Mouse (Mus musculus) G1E (cell line): ENCODE measurements around the gene Rad51d. TPM values are rescaled to one million over a fixed set of nuclear protein-coding genes. Genes with fewer than 3 reads are reported as not detected.

Experiments
- ATAC-seq: 2 replicates; pipeline ENCODE4 v1.8.0; 2016; ENCODE audit warnings: mild to moderate bottlenecking; ENCODE audit not compliant: insufficient number of reproducible peaks, poor library complexity, low FRiP score, severe bottlenecking; ENCODE audit errors: extremely low read depth
- DNase-seq: peaks from one replicate; pipeline ENCODE4 v3.0.0; 2012; ENCODE audit warnings: low spot score
- H3K27me3 ChIP-seq: 2 replicates; pipeline ENCODE4 v1.6.1; 2012; ENCODE audit warnings: mild to moderate bottlenecking, low read length, inconsistent platforms; ENCODE audit not compliant: insufficient read depth
- H3K36me3 ChIP-seq: replicated peaks from 2 replicates; pipeline ENCODE3; 2012; ENCODE audit warnings: mild to moderate bottlenecking, inconsistent platforms
- H3K4me1 ChIP-seq: 2 replicates; pipeline ENCODE4 v1.6.1; 2012; ENCODE audit warnings: low read depth, low read length, inconsistent platforms, mixed read lengths; ENCODE audit not compliant: insufficient read depth
- H3K4me3 ChIP-seq: 2 replicates; pipeline ENCODE4 v1.5.1; 2012; ENCODE audit warnings: low read depth, mild to moderate bottlenecking, inconsistent platforms, low read length, moderate library complexity, mixed read lengths
- H3K9me3 ChIP-seq: replicated peaks from 2 replicates; pipeline ENCODE4 v1.6.1; 2012; ENCODE audit warnings: inconsistent platforms
- CTCF ChIP-seq: IDR thresholded peaks from 2 replicates; pipeline ENCODE4 v1.5.1; 2012; ENCODE audit warnings: low read depth, low read length, inconsistent platforms, mixed read lengths
- GATA1 ChIP-seq: IDR thresholded peaks from 2 replicates; pipeline ENCODE4 v1.6.1; 2012; ENCODE audit warnings: borderline replicate concordance, low read length, inconsistent platforms, mixed read lengths
- GATA2 ChIP-seq: IDR thresholded peaks from 2 replicates; pipeline ENCODE4 v1.6.1; 2012; ENCODE audit warnings: low read depth, low read length, inconsistent platforms, borderline replicate concordance
- POLR2AphosphoS5 ChIP-seq: IDR thresholded peaks from 2 replicates; pipeline ENCODE4 v1.6.1; 2012; ENCODE audit warnings: low read depth, low read length, inconsistent platforms; ENCODE audit not compliant: insufficient replicate concordance
- TAL1 ChIP-seq: conservative IDR thresholded peaks from 2 replicates; pipeline ENCODE4 v1.6.1; 2012; ENCODE audit warnings: low read depth, low read length, inconsistent platforms, mixed read lengths
- polyA plus RNA-seq: library from polyadenylated mRNA; stranded (reverse); fragments of >175 nt; gene quantifications from 2 replicates; pipeline ENCODE4 v1.2.3, GENCODE M21; 2012
- total RNA-seq, 2 experiments: library from RNA; stranded (forward) in 1 of 2; stranded (reverse) in 1 of 2; fragments of 200-1000 nt in 1 of 2; fragments of >200 nt in 1 of 2; fragmentation: Nextera tagmentation in 1 of 2; gene quantifications; 2 replicates each; pipeline ENCODE4 v1.2.3; 2014 to 2017

The Rad51d gene
- total and polyA plus RNA-seq, 3 experiments, result 13.6 to 24.6 (median 16.0) TPM

- Histone ChIP-seq H3K4me3 (peak within 1 kb of the TSS; percentile 91), H3K4me1 (peaks cover 39% of the 10 kb centered on the region), H3K9me3 (no peaks in the 10 kb centered on the region), H3K27me3 (peaks cover 21% of the 10 kb centered on the region), H3K36me3 (peaks cover 42% of the 10 kb centered on the region)
- ATAC-seq (peak; percentile 58), DNase-seq (peak; percentile 79)
- TF ChIP-seq CTCF (peak; percentile 53; the same call in 1 of the 2 replicates), GATA1 (no peak), POLR2AphosphoS5 (no peak)
Observed at GRCm38 (mm10) chr11:82907651-82908607, 17.5 kb upstream of the Rad51d start, which contains the start of gene Nle1. Gene Nle1 (minus strand): TSS chr11:82908411.

- H3K9me3 ChIP-seq, result no peaks in the 10 kb centered on the region
- H3K4me1 ChIP-seq, result peaks cover 51% of the 10 kb centered on the region
- peaks cover 62% of the 10 kb centered on the region for H3K36me3 ChIP-seq
- H3K4me3 ChIP-seq, result peak overlapping the region; percentile 58; the same call in 1 of the 2 replicates
- TF ChIP-seq GATA1 (no peak), POLR2AphosphoS5 (no peak), GATA2 (no peak), CTCF (no peak), TAL1 (no peak)
- ATAC-seq (no peak), DNase-seq (no peak)
- H3K27me3 ChIP-seq, result peaks cover 8% of the 10 kb centered on the region
Observed at GRCm38 (mm10) chr11:82905816-82906215, 15.4 kb upstream of the Rad51d start.

GRCm38 (mm10) chr11:82904952-82905351 lies 14.5 kb upstream of the Rad51d start:
- Histone ChIP-seq H3K36me3 (peaks cover 71% of the 10 kb centered on the region), H3K4me3 (no peak overlapping the region; the same call in 1 of the 2 replicates), H3K4me1 (peaks cover 49% of the 10 kb centered on the region), H3K27me3 (peaks cover 2% of the 10 kb centered on the region; the same call in 1 of the 2 replicates), H3K9me3 (no peaks in the 10 kb centered on the region)
- ATAC-seq (no peak), DNase-seq (no peak)
- TF ChIP-seq GATA1 (no peak), GATA2 (no peak), POLR2AphosphoS5 (no peak), CTCF (no peak), TAL1 (no peak)

GRCm38 (mm10) chr11:82901606-82902310 lies 11.3 kb upstream of the Rad51d start:
- Histone ChIP-seq H3K27me3 (no peaks in the 10 kb centered on the region), H3K4me1 (peaks cover 40% of the 10 kb centered on the region), H3K9me3 (no peaks in the 10 kb centered on the region), H3K36me3 (peaks cover 91% of the 10 kb centered on the region), H3K4me3 (no peak overlapping the region)
- DNase-seq (no peak), ATAC-seq (no peak)
- TF ChIP-seq GATA1 (no peak), CTCF (no peak), TAL1 (no peak), POLR2AphosphoS5 (no peak), GATA2 (no peak)

GRCm38 (mm10) chr11:82899720-82900119 lies 9.3 kb upstream of the Rad51d start:
- 0 out of 2 replicates have a peak, but pooled peaks cover 3% of the 10 kb centered on the region for H3K9me3 ChIP-seq
- DNase-seq, result no peak
- no peak for TF ChIP-seq TAL1
- no peak overlapping the region for H3K4me3 ChIP-seq
- no peaks in the 10 kb centered on the region for H3K27me3 ChIP-seq
- ATAC-seq, result no peak
- peaks cover 21% of the 10 kb centered on the region for H3K4me1 ChIP-seq
- peaks cover 71% of the 10 kb centered on the region for H3K36me3 ChIP-seq

GRCm38 (mm10) chr11:82897478-82897877 lies 7.1 kb upstream of the Rad51d start:
- Histone ChIP-seq H3K9me3 (0 out of 2 replicates have a peak, but pooled peaks cover 3% of the 10 kb centered on the region), H3K4me1 (peaks cover 7% of the 10 kb centered on the region; the same call in 1 of the 2 replicates), H3K4me3 (no peak overlapping the region), H3K27me3 (no peaks in the 10 kb centered on the region; the same call in 1 of the 2 replicates), H3K36me3 (peaks cover 48% of the 10 kb centered on the region)
- ATAC-seq (no peak), DNase-seq (no peak)
- no peak for TF ChIP-seq GATA2
- no peak for TF ChIP-seq GATA1
- TF ChIP-seq TAL1, result no peak
- TF ChIP-seq CTCF, result no peak
- TF ChIP-seq POLR2AphosphoS5, result no peak
